Mouse (Mus musculus) kidney, embryonic 16.5 days (tissue): ENCODE measurements around the gene Ccdc157. TPM values are rescaled to one million over a fixed set of nuclear protein-coding genes. Genes with fewer than 3 reads are reported as not detected.
"Not testable (repeated sequence)": the region's sequence is repeated elsewhere in the genome, so short reads cannot be mapped to it uniquely, and the experiment has no call there.

Experiments used
- ATAC-seq: fragments of 200-750 bp; cut with Nextera tagmentation; 2 replicates; pipeline ENCODE4 v1.8.0; 2017; ENCODE audit warnings: moderate TSS enrichment; ENCODE audit not compliant: low FRiP score, low TSS enrichment
- H3K27ac ChIP-seq: fragments of 300-500 bp; sonication (generic); 2 replicates; pipeline ENCODE4 v1.5.1; 2014; ENCODE audit warnings: low read length
- H3K27me3 ChIP-seq: fragments of 300-500 bp; sonication (generic); 2 replicates; pipeline ENCODE4 v1.6.1; 2014; ENCODE audit warnings: low read length, control low read depth, mixed read lengths; ENCODE audit not compliant: insufficient read depth
- H3K36me3 ChIP-seq: fragments of 300-500 bp; sonication (generic); 2 replicates; pipeline ENCODE4 v1.6.1; 2014; ENCODE audit warnings: low read length, control low read depth, mixed read lengths; ENCODE audit not compliant: insufficient read depth
- H3K4me1 ChIP-seq: fragments of 300-500 bp; sonication (generic); 2 replicates; pipeline ENCODE4 v1.6.1; 2014; ENCODE audit warnings: low read length, control low read depth, mixed read lengths; ENCODE audit not compliant: insufficient read depth
- H3K4me2 ChIP-seq: fragments of 300-500 bp; sonication (generic); replicated peaks from 2 replicates; pipeline ENCODE4 v1.6.1; 2014; ENCODE audit warnings: low read depth, low read length
- H3K4me3 ChIP-seq: fragments of 300-500 bp; sonication (generic); 2 replicates; pipeline ENCODE4 v1.5.1; 2014; ENCODE audit warnings: mild to moderate bottlenecking, low read length
- H3K9ac ChIP-seq: fragments of 300-500 bp; sonication (generic); replicated peaks from 2 replicates; pipeline ENCODE4 v1.6.1; 2014; ENCODE audit warnings: low read length
- H3K9me3 ChIP-seq: fragments of 300-500 bp; sonication (generic); 2 replicates; pipeline ENCODE4 v1.6.1; 2016; ENCODE audit warnings: low read length, control low read depth
- WGBS: fragments of 180-500 bp; shearing (Covaris S2); extraction: QIAGEN DNeasy Blood & Tissue Kit; methylation state at CpG from one replicate; pipeline ENCODE4 v1.1.7; 2014; 5-methylcytosine and 5-hydroxymethylcytosine counted together
- polyA plus RNA-seq: library from polyadenylated mRNA; unstranded; fragments of >200 nt; fragmentation: Nextera tagmentation; extraction: Ambion mirVana; gene quantifications from 2 replicates; pipeline ENCODE4 v1.2.1, GENCODE M21; 2015

Ccdc157 gene
- polyA plus RNA-seq, 1 experiment from 2014 or later, result 9.4 TPM

DNA sequence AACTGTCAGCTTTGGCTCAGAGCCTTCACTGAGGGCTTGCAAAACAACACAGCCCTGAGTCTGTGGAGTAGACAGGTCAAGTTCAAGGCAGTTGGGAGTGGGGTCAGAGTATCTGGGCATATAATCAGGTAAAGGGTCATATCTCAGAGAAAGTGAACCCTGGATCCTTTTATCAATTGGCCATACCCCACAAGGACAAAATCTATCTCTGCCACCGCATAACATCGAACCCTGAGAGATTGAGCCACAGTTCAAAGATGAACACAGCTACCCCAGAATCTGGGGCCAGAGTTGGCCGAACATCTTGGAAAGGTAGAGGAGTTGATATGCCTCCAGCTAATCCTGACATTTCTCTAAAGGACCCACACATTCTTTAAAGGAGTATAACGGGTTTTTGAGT, 48.1 kb downstream of the Ccdc157 start:
- no peak overlapping the region for H3K9ac ChIP-seq
- no peak overlapping the region for H3K27ac ChIP-seq
- no peak overlapping the region for H3K4me2 ChIP-seq
- H3K4me1 ChIP-seq, result no peaks in the 10 kb centered on the region
- H3K36me3 ChIP-seq, result no peaks in the 10 kb centered on the region
- H3K4me3 ChIP-seq, result no peak overlapping the region
- no peak for ATAC-seq
- H3K27me3 ChIP-seq, result no peaks in the 10 kb centered on the region
- WGBS, result 91% methylated on average over 4 of the region's 4 CpGs
- no peaks in the 10 kb centered on the region for H3K9me3 ChIP-seq

DNA sequence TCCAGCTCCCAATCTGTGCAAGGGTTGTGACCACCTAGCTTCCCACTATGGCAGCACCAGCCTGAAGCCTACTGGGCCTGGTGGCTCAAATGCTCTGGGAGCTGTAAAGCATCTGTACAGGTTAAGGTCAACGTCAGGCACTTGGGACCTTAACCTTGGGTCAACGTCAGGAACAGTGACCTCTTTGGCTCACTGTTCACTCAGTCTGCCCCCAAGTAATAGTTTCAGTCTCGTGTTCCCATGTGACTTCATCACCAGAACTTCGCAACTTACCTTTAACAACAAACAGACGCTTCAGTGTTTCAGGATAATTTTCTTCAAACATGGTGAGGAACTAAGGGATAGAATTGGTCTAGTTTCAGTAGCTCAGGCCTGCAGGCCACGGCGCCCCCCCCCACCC, 51.4 kb downstream of the Ccdc157 start:
- H3K27me3 ChIP-seq, result no peaks in the 10 kb centered on the region
- no peak overlapping the region for H3K9ac ChIP-seq
- H3K4me1 ChIP-seq, result no peaks in the 10 kb centered on the region
- no peaks in the 10 kb centered on the region for H3K36me3 ChIP-seq
- H3K27ac ChIP-seq, result no peak overlapping the region
- ATAC-seq, result no peak
- 69% methylated on average over 7 of the region's 7 CpGs for WGBS
- no peak overlapping the region for H3K4me3 ChIP-seq
- no peak overlapping the region for H3K4me2 ChIP-seq
- no peaks in the 10 kb centered on the region for H3K9me3 ChIP-seq

GRCm38 (mm10) chr11:4107901-4108300, 52.2 kb downstream of the Ccdc157 start:
- H3K9ac ChIP-seq, H3K27me3 ChIP-seq, H3K27ac ChIP-seq, H3K4me3 ChIP-seq, H3K36me3 ChIP-seq, H3K4me2 ChIP-seq, ATAC-seq, H3K4me1 ChIP-seq, H3K9me3 ChIP-seq: not testable (repeated sequence)
- WGBS, result 95% methylated on average over 3 of the region's 6 CpGs

- ATAC-seq, result no peak
Measured at GRCm38 (mm10) chr11:4105444-4105843, 54.6 kb downstream of the Ccdc157 start.

GRCm38 (mm10) chr11:4104989-4105388, 55.1 kb downstream of the Ccdc157 start:
- no peak overlapping the region for H3K4me2 ChIP-seq
- no peak for ATAC-seq

More at GRCm38 (mm10) chr11:4105444-4105843, 54.6 kb downstream of the Ccdc157 start:
- Histone ChIP-seq H3K27me3 (no peaks in the 10 kb centered on the region), H3K36me3 (no peaks in the 10 kb centered on the region), H3K9ac (no peak overlapping the region), H3K4me2 (no peak overlapping the region), H3K27ac (no peak overlapping the region), H3K9me3 (no peaks in the 10 kb centered on the region), H3K4me1 (no peaks in the 10 kb centered on the region), H3K4me3 (no peak overlapping the region)
- 27% methylated on average over 6 of the region's 6 CpGs for WGBS

DNA sequence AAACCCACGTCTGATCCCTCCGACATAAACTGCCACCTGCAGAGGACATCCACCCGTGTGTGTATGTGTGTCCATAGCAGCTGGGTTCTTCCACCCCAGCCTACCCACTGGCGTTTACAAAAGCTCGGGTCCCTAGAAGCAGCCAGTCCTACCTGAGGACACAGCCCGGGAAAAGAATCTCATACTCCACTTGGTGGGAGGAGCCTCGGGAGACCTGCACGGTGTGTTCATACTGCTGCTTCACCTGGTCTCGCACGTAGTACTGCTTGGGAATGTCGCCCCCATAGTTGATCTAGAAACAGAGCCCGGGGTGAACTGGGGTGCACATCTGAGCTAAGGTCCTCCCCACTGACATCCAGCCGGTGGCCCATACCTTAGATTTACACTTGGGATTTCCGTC, 56.6 kb downstream of the Ccdc157 start:
- Histone ChIP-seq H3K27ac (no peak overlapping the region), H3K4me3 (no peak overlapping the region), H3K27me3 (no peaks in the 10 kb centered on the region), H3K4me1 (no peaks in the 10 kb centered on the region), H3K9me3 (no peaks in the 10 kb centered on the region), H3K9ac (no peak overlapping the region), H3K36me3 (no peaks in the 10 kb centered on the region), H3K4me2 (no peak overlapping the region)
- 82% methylated on average over 14 of the region's 14 CpGs for WGBS
- ATAC-seq, result no peak

More at GRCm38 (mm10) chr11:4104989-4105388, 55.1 kb downstream of the Ccdc157 start:
- no peak overlapping the region for H3K4me3 ChIP-seq
- no peak overlapping the region for H3K27ac ChIP-seq
- 62% methylated on average over 5 of the region's 5 CpGs for WGBS
- no peaks in the 10 kb centered on the region for H3K27me3 ChIP-seq
- no peaks in the 10 kb centered on the region for H3K9me3 ChIP-seq
- H3K4me1 ChIP-seq, result no peaks in the 10 kb centered on the region
- no peak overlapping the region for H3K9ac ChIP-seq
- no peaks in the 10 kb centered on the region for H3K36me3 ChIP-seq

- Histone ChIP-seq H3K9me3 (no peaks in the 10 kb centered on the region), H3K4me2 (no peak overlapping the region), H3K4me1 (peaks cover 6% of the 10 kb centered on the region), H3K27me3 (no peaks in the 10 kb centered on the region), H3K9ac (no peak overlapping the region), H3K27ac (no peak overlapping the region), H3K4me3 (no peak overlapping the region), H3K36me3 (no peaks in the 10 kb centered on the region)
- WGBS, result 83% methylated on average over 5 of the region's 5 CpGs
- no peak for ATAC-seq
Measured at GRCm38 (mm10) chr11:4101851-4102250, 58.2 kb downstream of the Ccdc157 start.

GRCm38 (mm10) chr11:4099447-4099846, 60.6 kb downstream of the Ccdc157 start:
- Histone ChIP-seq H3K4me2 (no peak overlapping the region), H3K4me1 (peaks cover 17% of the 10 kb centered on the region), H3K27ac (no peak overlapping the region), H3K27me3 (no peaks in the 10 kb centered on the region), H3K9me3 (no peaks in the 10 kb centered on the region), H3K9ac (no peak overlapping the region), H3K4me3 (no peak overlapping the region), H3K36me3 (no peaks in the 10 kb centered on the region)
- WGBS, result 74% methylated on average over 3 of the region's 3 CpGs
- ATAC-seq, result no peak

- Histone ChIP-seq H3K27me3 (no peaks in the 10 kb centered on the region), H3K9me3 (no peaks in the 10 kb centered on the region), H3K4me2 (no peak overlapping the region), H3K4me1 (peaks cover 20% of the 10 kb centered on the region), H3K9ac (no peak overlapping the region), H3K4me3 (no peak overlapping the region), H3K36me3 (no peaks in the 10 kb centered on the region), H3K27ac (no peak overlapping the region)
- 78% methylated on average over 7 of the region's 7 CpGs for WGBS
- ATAC-seq, result no peak
Measured at GRCm38 (mm10) chr11:4098816-4099215, 61.3 kb downstream of the Ccdc157 start.

GRCm38 (mm10) chr11:4098120-4098519, 62.0 kb downstream of the Ccdc157 start:
- Histone ChIP-seq H3K4me2 (no peak overlapping the region), H3K9me3 (no peaks in the 10 kb centered on the region), H3K4me3 (no peak overlapping the region), H3K9ac (no peak overlapping the region), H3K27me3 (no peaks in the 10 kb centered on the region), H3K4me1 (peaks cover 20% of the 10 kb centered on the region), H3K27ac (no peak overlapping the region), H3K36me3 (0 out of 2 replicates have a peak, but pooled peaks cover 3% of the 10 kb centered on the region)
- 72% methylated on average over 8 of the region's 8 CpGs for WGBS
- no peak for ATAC-seq
